Mouse (Mus musculus): Measurements from ENCODE around the gene Adra2b. TPM values are rescaled to one million over a fixed set of nuclear protein-coding genes. Genes with fewer than 3 reads are reported as not detected.

The Adra2b gene
- under 1 TPM in 1 of 2 experiments, not detected in 1; 0.07 TPM for total RNA-seq (2021)

DNA sequence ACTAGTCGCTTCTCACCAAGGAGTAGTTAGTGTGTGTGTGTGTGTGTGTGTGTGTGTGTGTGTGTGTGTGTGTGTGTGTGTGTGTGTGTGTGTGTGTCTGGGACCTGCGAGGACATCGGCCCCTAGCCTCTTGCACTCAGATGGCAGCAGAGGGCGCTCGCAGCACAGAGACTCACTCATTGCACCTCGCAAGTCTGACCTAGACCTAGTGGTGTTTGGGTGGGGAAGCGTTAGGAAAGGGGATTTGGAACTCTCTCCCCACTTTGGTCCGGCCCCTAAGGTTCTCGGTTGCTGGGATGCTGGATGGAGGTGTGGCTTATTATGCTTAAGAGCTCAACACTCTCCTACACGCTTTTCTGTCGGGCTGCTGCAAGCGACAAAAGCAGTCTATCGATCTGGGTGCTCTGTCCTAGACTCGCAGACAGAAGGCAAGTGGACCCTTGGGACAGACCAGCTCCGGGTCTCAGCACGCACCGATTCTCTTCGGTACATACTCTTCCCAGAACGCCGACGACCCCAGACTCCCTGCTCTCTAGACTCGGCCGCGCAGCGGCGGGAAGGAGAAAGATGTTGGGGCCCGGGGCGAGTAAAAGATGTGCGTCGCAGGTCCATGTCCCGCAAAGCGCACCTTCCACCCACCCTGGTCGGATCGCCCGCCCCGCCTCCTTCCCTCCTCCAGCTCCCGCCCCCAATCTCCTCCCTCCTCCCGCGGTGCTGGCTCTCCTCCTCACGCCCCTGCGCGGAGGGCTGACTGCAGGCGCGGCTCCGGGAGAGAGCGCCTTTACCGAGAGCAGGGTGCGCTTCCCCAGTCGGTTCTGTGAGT, at the start of gene Adra2b:
Adra2b (plus strand) TSS at position 750 of the 823 bp plus-strand sequence.
- DNase-seq = peak; percentile 77 to 78

DNA sequence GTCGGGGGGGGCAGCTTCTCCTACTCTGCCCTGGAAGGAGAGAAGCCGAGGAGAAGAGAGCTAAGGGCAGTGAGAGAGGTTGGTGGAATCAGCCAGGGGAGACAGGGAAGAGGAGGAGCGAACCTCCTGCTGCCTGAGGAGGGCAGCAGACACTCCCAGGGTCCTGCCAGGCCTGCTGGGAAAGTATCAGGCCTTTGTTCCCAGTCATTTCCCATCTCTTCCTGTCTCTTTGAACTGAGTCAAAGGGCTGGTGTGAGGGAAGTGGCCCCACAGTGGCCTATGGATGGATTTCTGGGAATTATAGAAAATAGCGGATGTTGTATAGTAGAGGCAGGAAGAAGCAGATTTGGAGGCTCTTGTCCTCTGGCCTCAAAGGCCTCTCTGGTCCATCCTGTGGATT, 49.1 kb upstream of the Adra2b start:
- no peak for DNase-seq

DNA sequence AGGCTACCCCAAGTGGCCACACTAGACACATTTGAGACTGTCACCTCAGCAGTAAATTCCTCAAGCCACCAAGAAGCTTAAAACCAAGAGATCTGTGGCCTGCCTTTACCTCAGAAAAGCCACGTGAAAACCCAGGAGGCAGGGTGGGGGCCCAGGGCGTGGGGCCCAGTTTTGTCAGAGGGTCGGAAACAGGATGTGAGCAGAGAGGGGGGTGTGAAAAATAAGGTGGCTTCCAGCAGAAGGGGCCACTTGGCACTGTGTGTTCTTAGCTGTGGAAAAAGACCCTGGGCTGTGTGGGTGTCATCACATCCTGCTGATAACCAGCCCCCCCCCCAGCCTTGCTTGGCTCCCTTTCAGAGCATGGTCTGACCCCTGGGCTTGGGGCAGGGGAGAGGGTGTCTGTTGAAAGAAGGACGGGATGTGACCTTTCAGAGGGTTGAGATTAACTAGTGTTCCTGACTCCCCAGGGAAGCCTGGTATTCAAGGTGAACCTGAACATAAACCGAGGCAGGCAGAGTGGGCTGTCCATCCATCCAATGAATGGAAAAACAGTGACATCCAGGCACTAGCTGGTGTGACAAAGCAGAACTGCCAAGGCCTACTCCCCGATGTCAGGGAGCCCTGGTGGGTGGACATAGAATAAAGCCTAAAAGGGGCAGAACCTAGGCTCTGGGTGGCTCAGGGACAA, 48.4 kb upstream of the Adra2b start:
- no peak for DNase-seq

DNA sequence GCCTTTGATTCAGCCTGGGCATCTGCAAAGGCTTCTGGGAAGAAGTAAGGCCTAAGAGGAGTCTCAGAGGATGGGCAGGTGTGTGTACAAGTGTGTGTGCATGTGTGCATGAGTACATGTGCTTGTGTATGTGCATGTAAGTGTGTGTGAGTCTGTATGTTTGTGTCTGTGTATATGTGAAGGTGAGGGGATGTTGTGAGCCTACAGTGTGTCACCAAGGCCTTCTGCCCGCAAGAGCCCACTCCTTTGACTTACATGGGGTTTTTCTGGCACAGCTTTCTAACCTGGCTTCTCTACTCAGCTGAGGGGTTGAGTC, 47.9 kb upstream of the Adra2b start:
- no peak for DNase-seq

DNA sequence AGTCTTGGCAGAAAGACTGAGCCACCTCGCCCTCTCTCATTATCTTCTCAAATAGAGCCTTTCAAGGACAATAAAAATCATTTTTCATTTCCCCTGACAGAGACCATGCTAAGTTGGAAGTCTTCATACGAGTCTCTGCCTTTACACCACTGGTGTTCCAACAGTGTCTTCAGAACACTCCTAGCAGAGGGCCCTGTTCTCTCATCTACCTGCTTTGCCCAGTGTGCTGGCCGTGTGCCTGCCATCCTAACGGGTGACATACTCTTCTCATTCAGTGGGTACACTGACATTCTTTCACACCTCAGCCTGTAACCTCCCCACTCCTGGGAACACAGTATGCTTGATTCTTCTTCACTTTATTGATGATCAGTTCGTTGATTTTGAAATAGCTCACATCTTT, 46.6 kb upstream of the Adra2b start:
- DNase-seq = no peak

DNA sequence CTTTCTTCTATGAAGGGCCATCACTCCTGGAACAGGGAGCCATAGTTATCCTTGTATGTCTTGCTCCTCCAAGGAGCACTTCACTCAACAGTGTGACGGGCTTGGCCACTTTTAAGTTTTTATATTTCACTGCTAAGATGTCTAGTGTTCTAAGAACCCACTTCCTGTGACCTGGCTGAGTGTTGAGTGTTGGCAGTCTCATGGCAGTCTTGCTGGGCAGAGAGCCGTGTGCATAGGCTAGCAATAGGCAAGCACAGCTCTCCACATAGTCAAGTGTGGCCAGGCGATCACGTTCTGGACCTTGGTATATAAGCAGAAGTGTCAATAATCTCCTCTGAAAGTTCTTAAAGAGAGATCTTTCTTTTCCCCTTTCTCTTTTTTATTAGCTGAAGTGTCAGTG, 44.9 kb upstream of the Adra2b start:
- no peak for DNase-seq

DNA sequence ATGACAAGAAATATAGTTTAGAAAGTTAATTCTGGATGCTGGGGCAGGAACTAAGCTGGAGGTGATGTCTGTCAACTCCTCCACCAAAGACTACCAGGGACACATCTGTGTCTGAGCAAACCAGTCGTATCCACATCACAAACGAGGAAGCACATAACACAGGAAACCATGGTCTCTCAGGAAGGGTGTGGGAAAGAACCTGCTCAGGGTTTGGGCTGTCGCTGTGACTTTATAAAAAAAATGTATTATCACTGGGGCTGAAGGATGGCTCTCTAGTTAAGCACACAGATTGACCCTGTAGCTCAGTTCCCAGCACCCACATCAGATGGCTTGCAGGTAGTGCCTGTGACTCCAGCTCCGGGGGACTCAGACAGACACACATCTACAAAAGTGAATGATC, 43.9 kb upstream of the Adra2b start:
- DNase-seq = no peak

DNA sequence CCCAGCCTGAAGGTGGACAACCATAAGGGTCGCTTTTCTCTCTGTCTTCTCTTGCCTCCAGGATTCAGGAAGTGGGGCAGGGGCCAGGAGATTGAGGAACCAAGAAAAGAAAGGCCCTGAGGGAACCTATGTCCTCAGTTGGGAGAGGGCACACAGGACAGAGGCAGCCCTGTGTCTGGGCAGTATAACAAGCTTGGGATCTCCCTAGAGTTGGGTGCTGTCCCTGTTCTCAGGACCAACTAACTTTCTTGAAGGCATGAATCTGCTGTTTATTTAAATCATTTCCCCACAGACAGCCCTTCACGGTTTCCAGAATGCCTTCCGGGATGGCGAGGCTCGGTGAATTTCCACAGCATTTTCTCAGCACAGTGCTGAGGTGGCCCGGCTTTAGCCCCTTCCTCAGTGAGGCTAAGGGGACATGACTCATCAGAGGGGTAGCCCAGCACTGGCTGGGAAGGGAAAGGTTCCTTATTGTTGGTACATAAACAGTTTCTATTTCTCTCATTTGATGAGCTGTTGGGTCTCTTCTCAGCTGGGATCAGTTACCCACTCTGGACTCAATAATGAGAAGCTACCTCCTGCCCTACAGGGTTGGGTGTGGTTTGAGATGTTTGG, 40.2 kb upstream of the Adra2b start:
- DNase-seq = no peak

DNA sequence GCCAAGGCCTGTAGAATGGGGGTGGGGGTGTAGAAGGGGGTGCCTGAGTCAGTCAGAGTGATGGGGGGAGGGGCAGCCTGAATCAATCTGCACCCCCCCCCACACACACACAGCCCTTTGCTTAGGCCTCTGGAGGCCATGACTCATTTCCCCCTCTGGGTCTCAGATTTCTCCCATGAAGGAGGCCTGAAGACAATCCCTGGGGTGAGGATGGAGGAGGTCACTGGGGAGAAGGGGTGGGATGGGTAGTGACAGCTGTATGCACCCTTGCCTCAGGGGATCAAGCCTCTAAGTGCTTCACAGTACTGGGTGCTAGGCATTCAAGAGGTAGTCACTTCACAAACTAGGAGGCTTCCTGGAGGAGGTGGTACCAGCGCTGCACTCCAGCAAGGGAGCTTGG, 39.3 kb upstream of the Adra2b start:
- no peak for DNase-seq

DNA sequence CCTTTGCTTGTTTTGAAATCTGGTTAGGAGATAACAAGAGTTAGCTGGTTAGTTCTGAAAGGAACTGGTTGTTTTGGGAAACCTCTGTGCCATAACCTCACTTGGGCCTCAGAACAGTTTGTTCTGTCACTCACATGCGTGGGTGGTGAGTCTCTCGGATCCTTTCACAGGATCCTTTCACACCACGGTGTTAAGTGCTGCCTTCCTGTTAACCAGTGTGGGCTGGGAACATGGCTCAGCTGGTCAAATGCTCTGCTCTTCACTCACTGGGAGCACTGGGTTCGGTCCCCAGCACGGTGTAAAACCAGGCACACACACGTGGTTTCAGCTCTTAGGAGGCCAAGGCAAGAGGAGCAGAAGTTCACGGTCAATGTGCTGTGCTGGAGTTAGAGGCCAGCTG, 38.6 kb upstream of the Adra2b start:
- no peak for DNase-seq

DNA sequence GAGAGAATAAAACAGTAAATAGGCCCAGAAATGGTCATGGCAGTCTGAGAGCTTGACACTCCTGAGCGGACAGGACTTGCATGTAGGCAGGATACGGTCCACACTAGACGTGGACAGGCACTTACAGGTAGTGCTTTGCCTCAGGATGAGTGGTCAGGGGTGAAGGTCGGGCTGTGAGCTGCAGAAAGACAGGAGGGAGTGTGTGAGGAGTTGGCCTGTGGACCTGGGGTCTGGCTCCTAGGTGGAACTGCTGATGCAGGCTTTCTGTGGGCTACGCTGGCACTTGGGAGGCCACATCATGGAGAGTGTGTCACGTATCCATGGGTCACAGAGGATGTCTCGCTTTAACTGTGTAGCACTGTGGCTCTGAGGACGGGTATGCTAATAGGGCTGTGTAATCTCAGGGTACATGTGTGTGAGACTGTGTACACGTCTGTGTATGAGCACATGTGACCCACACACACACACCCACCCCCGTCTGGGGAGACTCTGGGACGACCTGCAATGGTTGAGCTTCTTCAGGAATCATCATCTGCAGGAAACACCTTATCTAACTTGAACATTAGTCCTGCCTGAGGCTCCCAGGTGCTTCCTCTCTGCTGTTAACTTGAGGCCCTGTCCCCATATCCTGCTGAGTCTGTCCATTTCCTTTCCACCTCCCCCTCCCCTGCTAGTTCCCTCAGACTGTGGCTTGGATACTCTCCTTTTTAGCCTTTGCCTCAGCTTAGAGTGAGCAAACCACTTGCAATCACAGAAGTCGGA, 34.7 kb upstream of the Adra2b start:
- DNase-seq = no peak

DNA sequence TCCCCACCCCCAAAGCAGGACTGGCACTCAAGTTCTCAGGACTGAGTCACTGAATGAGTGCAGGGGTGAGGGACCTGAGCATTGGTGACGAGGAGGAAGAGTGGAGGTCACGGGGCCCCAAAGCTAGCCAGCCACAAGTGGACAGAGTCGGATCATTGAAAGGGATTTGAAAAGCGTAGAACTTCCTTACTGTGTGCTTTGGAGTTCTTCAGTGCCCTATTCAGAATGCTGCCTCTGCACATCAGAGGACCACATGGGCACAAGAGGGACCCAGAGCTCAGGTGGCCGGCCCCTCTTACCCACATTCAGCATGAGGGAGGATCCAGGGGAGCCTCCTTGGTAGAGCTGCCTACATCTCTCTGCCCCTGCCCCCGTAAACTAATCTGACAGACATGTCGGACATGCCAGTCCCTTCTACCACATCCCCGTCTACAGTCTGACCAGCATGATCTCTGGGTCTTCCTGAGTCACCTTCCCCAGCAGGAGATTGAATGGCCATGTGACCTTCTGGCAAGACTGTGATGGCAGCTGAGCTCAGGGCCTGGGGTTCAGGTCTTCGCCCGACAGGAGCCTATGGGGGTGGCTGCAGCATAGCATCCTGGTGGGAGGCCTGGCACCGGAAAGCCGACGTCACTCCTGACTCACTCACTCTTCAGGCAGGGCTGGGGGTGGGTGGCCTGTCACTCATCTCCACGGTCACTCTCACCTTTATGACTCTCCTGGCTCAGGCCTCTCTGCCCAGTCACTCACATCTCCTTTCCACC, 30.0 kb upstream of the Adra2b start:
- DNase-seq = no peak

DNA sequence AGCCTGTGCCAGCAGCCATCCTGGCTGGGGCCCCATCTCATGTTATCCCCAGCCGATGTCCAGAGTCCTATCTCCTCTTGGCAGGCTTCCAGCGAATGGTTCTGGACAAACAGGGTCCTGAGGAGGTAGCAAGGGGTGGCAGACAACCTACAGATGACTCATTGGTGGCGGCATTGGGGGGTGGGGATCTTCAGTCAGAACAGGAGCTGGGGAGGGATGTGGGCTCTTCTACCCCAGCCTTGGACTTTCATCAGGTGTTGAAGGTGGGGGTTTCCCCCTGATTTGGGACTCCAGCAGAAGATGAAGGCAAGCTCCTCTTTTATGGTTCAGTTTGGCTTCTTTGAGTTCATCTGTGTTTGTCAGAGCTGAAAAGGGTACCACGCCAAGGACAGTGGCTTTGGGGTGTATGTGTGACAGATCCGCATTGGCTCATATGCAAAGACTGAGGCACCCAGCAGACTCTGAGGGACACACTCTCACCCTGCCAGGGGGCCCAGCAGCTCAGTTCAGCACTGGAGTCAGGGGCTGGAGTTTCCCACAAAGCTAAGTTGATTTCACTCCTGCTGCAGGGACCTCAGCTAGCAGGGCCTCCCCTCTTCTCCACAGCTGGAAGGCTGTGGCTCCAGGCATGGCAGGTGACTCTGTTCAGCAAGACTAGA, 28.9 kb upstream of the Adra2b start:
- no peak for DNase-seq

DNA sequence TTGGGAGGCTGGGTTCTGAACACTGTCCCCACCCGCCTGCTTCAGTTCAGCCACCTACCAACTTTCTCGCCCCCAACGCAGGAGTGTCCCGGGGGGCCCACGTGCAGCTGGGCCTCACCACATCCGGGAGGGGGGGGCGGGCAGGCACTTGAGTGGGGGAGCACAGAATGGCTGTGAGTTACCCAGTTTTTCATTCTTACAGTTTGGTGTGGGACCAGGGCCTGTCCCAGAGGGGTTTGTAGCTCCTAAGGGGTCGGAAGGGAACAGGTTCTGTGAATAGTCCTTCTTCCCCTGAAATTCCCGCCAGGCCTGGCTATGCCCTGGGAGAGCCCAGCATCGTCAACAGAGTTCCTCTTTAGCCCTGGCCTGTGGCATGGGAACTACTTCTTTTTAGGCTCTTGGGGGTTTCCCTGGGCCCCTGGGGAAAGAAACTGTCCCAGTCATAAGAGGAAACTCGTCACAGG, 27.9 kb upstream of the Adra2b start:
- DNase-seq = no peak

DNA sequence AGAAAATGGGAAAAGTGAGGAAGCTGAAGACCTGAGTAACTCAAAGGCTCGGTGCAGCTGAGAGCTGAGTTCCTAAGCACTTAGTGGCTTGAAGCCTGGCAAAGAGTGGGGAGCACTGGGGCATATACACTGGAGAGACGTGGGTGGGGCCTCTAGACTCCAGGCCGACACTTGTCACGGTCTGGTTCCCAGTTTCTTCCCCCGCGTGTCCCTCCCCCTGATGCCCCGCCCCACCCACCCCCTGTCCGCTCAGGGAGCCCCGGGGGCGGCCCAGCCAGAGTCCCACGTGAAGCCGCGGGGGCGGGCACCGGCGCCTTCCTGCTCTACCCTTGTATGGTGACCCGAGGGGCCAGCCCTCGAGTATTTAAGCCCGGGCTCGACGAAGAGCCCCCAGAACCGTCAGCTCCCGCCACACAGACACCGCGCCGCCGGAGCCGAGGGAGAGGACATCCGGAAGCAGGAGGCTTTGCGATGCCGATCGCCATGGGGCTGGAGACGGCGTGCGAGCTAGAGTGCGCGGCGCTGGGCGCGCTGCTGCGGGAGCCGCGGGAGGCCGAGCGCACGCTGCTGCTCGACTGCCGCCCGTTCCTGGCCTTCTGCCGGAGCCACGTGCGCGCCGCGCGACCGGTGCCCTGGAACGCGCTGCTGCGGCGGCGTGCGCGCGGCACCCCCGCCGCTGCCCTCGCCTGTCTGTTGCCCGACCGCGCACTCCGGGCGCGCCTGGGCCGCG, 27.1 kb upstream of the Adra2b start, which contains the start of gene Dusp2:
Dusp2 (plus strand) TSS at position 393 of the 730 bp plus-strand sequence.
- DNase-seq = peak; percentile 58

DNA sequence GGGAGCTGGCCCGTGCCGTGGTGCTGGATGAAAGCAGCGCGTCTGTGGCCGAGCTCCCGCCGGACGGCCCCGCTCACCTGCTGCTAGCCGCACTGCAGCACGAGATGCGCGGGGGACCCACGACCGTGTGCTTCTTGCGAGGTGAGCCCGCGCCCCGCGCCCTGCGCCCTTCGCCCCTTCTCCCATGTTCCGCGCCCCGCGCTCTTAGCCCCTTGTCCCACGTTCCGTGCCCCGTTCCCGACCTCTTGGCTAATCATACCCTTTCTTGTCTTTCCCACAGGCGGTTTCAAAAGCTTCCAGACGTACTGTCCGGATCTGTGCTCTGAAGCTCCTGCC, 26.5 kb upstream of the Adra2b start:
- DNase-seq = no peak

DNA sequence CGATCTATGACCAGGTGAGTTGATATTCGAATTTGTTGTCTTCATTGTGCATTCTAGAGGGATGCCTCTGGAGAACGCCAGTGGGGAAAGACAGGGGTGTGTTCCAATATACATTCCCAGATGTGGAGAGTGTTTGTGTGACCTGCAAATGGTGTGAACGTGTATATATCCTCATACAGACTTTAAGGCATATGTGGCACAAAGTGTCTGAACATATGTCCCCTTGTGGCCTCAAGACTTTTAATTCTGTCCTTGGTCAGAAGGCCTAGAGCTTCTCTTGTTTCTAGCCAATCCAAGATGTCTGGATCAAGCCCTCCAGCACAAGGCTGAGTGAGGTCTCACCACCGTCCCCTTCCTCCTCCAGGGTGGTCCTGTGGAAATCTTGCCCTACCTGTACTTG, 26.1 kb upstream of the Adra2b start:
- no peak for DNase-seq

DNA sequence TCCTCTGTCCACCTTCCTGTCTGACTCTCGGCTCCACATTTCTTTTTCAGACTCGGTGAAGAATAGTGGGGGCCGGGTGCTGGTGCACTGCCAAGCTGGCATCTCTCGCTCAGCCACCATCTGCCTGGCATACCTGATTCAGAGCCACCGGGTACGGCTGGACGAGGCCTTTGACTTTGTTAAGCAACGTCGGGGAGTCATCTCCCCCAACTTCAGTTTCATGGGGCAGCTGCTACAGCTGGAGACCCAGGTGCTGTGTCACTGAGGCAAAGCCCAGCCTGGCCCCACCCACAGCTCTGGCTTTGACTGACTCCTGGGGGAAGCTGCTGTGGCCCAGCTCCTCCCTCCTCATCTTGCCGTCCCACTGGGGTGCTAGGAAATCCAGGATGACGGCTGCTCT, 25.5 kb upstream of the Adra2b start:
- no peak for DNase-seq

DNA sequence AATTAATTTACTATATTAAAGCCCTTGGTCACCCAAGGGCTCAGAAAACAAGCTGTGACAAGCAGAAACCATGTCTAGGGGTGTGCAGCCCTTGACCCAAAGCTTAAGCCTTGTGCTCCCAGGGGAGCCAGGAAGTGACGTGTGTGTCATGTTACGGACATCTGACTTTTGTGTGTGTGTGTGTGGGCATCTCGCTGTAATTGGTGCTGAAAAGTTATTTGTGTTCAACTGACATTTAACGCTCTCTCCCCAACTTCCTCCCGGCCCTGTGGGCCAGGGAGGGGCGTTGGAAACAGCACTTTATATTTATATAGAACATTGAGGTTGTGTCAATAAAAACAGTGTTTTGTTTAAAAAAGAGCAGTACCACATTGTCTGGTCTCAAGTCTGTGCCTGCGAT, 25.0 kb upstream of the Adra2b start:
- no peak for DNase-seq

DNA sequence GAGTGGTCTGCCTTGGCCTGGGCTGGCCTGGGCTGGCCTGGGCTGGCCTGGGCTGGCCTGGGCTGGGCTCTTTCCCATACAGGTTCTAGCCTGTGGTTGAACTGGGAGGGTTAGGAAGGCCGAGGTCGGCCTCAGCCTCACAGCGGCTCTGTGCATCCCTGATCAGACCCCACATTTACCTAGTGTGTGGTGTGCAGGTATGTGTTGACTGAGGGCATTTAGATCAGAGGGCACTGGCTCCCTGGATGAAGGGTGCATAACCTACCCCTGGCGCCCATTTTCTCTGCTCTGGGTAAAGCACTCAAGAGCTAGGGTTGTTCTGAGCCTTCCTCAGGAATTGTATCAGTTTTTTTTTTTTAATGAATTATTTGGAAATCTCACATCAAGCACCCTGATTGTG, 24.6 kb upstream of the Adra2b start, which contains the start of gene Astl:
Astl (plus strand) TSS at position 224 of the 400 bp plus-strand sequence.
- DNase-seq = no peak

DNA sequence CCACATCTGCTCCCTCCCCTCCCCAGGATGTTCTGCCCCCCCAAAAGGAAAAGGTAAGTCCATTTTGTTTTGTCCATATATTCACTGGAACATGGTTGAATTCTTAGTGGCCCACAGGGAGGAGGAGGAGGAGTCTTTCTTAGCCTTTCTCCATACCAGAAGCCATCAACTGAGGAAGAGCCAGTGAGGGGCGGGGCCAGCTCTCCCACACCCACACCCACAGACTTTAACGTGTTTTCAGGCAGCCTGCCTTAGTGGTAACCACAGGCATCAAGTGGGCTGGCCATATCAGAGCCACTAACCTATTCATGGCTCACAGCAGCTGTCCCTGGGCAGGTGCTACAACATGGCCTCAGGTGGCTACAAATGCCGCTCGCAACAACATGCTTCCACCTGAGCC, 24.2 kb upstream of the Adra2b start:
- no peak for DNase-seq

All from layer of hippocampus, postnatal 36 days (tissue).